In the genomic region with DNA sequence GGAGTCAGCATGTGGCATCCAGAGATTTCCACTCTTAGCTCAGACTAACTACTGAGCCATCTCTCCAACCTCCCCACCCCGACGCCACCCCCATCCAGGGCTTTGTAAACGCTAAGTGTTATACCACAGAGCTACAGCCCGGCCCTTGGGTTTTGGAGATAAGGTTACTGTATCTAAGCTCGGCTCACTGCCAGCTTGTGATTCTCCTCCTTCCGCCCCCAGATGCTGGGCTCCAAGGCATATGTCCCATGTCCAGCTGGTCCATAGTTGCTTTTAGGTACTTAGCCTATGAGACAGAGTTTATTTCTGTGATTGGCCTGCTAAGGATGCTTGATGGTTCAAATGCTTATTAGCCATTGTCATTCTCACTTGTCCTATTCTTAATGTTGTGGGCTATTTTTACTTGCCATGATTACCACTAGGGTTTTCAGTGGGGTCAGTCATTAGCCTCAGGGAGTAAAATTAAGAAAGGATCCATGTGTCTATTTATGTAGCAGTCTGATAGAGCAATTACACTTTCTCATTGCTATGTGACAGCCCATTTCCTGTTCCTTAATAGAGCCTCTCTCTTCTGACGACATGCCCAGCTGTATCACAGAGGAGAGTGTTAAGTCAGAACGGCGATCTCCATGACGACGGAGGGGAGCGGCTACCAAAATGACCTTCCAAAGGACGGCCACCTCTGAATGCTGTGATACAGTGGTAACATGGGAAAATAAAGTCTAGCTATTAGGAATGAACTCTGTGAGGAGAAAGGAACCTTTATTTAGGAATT, we compare ENCODE assay signal across 9 mouse cellular contexts. TPM values are rescaled to one million over a fixed set of nuclear protein-coding genes. Genes with fewer than 3 reads are reported as not detected.
DNase-seq lines count a peak whose midpoint lies in the region; ATAC-seq and TF ChIP-seq lines count a peak whose summit lies in the region.
"Had no signal": no experiment of that assay in that cellular context is flagged by ENCODE, and none has a peak within 500 bp of the region (broad histone marks: within the 10 kb centered on the region; RNA-seq: fewer than 3 reads in every experiment).

No protein-coding gene starts in this region.

- H3K4me2 ChIP-seq in lung, postnatal 0 days (replicated peaks; ENCODE audit: low read depth, low read length), result no peak overlapping the region
- no peak overlapping the region for H3K4me2 ChIP-seq in kidney, postnatal 0 days (ENCODE audit: low read length)
- H3K4me2 ChIP-seq in stomach, embryonic 15.5 days, result no peak overlapping the region
- H3K4me2 ChIP-seq: limb, embryonic 15.5 days had no signal

- TF ChIP-seq EP300 in lung, postnatal 0 days (IDR thresholded peaks at IDR 0.05), result no peak

- H3K27me3 ChIP-seq in lung, postnatal 0 days (replicated peaks; ENCODE audit: insufficient read depth, low read length), result no peaks in the 10 kb centered on the region
- no peaks in the 10 kb centered on the region for H3K27me3 ChIP-seq in kidney, postnatal 0 days (ENCODE audit: insufficient read depth, low read length)
- no peaks in the 10 kb centered on the region for H3K27me3 ChIP-seq in stomach, embryonic 15.5 days (replicated peaks)
- H3K27me3 ChIP-seq: limb, embryonic 15.5 days had no signal

- ATAC-seq in lung, postnatal 0 days, result peak; percentile 81
- peak; percentile 38 for ATAC-seq in kidney, postnatal 0 days (replicated peaks; ENCODE audit: low FRiP score, low read depth)
- peak; percentile 51; the same call in 1 of the 2 replicates for ATAC-seq in stomach, embryonic 15.5 days (ENCODE audit: insufficient read depth, low FRiP score, low read depth)

- 30% methylated on average over 13 of the region's 13 CpGs for WGBS in lung, postnatal 0 days
- WGBS in kidney, postnatal 0 days, result 31% methylated on average over 13 of the region's 13 CpGs
- 36% methylated on average over 13 of the region's 13 CpGs for WGBS in stomach, embryonic 15.5 days

- no peaks in the 10 kb centered on the region; the same call in 1 of the 2 replicates for H3K4me1 ChIP-seq in lung, postnatal 0 days (ENCODE audit: insufficient read depth, low read depth, low read length)
- 0 out of 2 replicates have a peak, but pooled peaks cover 2% of the 10 kb centered on the region for H3K4me1 ChIP-seq in embryonic fibroblast, embryonic 13.5 days (ENCODE audit: control insufficient read depth, insufficient read depth, low read length)
- H3K4me1 ChIP-seq in kidney, postnatal 0 days (replicated peaks; ENCODE audit: insufficient read depth, low read length), result 0 out of 2 replicates have a peak, but pooled peaks cover 3% of the 10 kb centered on the region
- H3K4me1 ChIP-seq in stomach, embryonic 15.5 days, result no peaks in the 10 kb centered on the region; the same call in 1 of the 2 replicates

- no peaks in the 10 kb centered on the region for H3K9me3 ChIP-seq in lung, postnatal 0 days (ENCODE audit: low read length)
- no peaks in the 10 kb centered on the region for H3K9me3 ChIP-seq in kidney, postnatal 0 days (replicated peaks; ENCODE audit: low read length)
- no peaks in the 10 kb centered on the region for H3K9me3 ChIP-seq in stomach, embryonic 15.5 days
- H3K9me3 ChIP-seq: limb, embryonic 15.5 days had no signal

- no peak for TF ChIP-seq CTCF in lung, postnatal 0 days (IDR thresholded peaks at IDR 0.05)
- TF ChIP-seq CTCF in embryonic fibroblast, embryonic 13.5 days (IDR thresholded peaks at IDR 0.05; ENCODE audit: borderline replicate concordance, insufficient read depth, low read length), result no peak
- TF ChIP-seq CTCF in kidney, postnatal 0 days (IDR thresholded peaks at IDR 0.05; ENCODE audit: low read depth), result 0 out of 2 replicates have a peak, but pooled peaks have one; percentile 7

- no peak for TF ChIP-seq POLR2A in embryonic fibroblast, embryonic 13.5 days (IDR thresholded peaks at IDR 0.05; ENCODE audit: low read depth, low read length)

- H3K36me3 ChIP-seq in lung, postnatal 0 days (ENCODE audit: insufficient read depth, low read length), result no peaks in the 10 kb centered on the region
- H3K36me3 ChIP-seq in kidney, postnatal 0 days (ENCODE audit: insufficient read depth, low read length), result no peaks in the 10 kb centered on the region
- H3K36me3 ChIP-seq in stomach, embryonic 15.5 days, result no peaks in the 10 kb centered on the region
- H3K36me3 ChIP-seq: limb, embryonic 15.5 days had no signal

- H3K4me3 ChIP-seq in lung, postnatal 0 days (ENCODE audit: low read depth, low read length), result no peak overlapping the region
- no peak overlapping the region for H3K4me3 ChIP-seq in embryonic fibroblast, embryonic 13.5 days (ENCODE audit: insufficient read depth, low read length)
- H3K4me3 ChIP-seq in kidney, postnatal 0 days (replicated peaks; ENCODE audit: low read depth, low read length), result no peak overlapping the region
- H3K4me3 ChIP-seq in stomach, embryonic 15.5 days (replicated peaks), result no peak overlapping the region
- H3K4me3 ChIP-seq: limb, embryonic 15.5 days had no signal

- no peak overlapping the region for H3K27ac ChIP-seq in lung, postnatal 0 days (ENCODE audit: low read length)
- 0 out of 2 replicates have a peak overlapping the region, but pooled peaks have one; percentile 10 for H3K27ac ChIP-seq in embryonic fibroblast, embryonic 13.5 days (ENCODE audit: insufficient read depth, low read length)
- no peak overlapping the region for H3K27ac ChIP-seq in kidney, postnatal 0 days
- no peak overlapping the region for H3K27ac ChIP-seq in stomach, embryonic 15.5 days
- H3K27ac ChIP-seq: limb, embryonic 15.5 days had no signal

- H3K9ac ChIP-seq in lung, postnatal 0 days (replicated peaks; ENCODE audit: low read depth), result no peak overlapping the region
- no peak overlapping the region for H3K9ac ChIP-seq in kidney, postnatal 0 days (ENCODE audit: low read depth, low read length)
- no peak overlapping the region for H3K9ac ChIP-seq in stomach, embryonic 15.5 days
- H3K9ac ChIP-seq: limb, embryonic 15.5 days had no signal

- peak; percentile 55 for DNase-seq in lung, postnatal 0 days (ENCODE audit: low spot score)
- DNase-seq in lung, postnatal 25 days (ENCODE audit: low spot score), result no peak
- DNase-seq in kidney, postnatal 0 days (ENCODE audit: low spot score), result peak; percentile 71
- no peak for DNase-seq in MN1 (ENCODE audit: low spot score)
- DNase-seq in retina, embryonic 14.5 days (ENCODE audit: low spot score), result no peak
- no peak for DNase-seq in left cerebral cortex, adult 8-10 months (ENCODE audit: low spot score in 2 of 2)

RNA-seq across cellular contexts. Expression of a gene that starts 5.8 kb away (rescaled TPM):
- polyA plus RNA-seq in lung, postnatal 0 days (2015; fragmentation: Nextera tagmentation; extraction: Ambion mirVana), result 141 and 159 TPM in 2 replicates
- 356 and 432 TPM in 2 replicates for polyA plus RNA-seq in embryonic fibroblast, embryonic 13.5 days (2011; ENCODE audit: insufficient read length, low read depth, missing spikeins)
- polyA plus RNA-seq in kidney, postnatal 0 days (2015; fragmentation: Nextera tagmentation; extraction: Ambion mirVana), result 315 and 339 TPM in 2 replicates
- 389 and 416 TPM in 2 replicates for polyA plus RNA-seq in stomach, embryonic 15.5 days (2015; fragmentation: Nextera tagmentation; extraction: Ambion mirVana)
- total RNA-seq in left cerebral cortex, adult 8-10 months (2022), result 100 to 1,000 TPM; 167 to 182 (median 176) TPM

RNA-seq across cellular contexts. Expression of a gene that starts 47.0 kb away (rescaled TPM):
- 41.0 and 43.5 TPM in 2 replicates for polyA plus RNA-seq in lung, postnatal 0 days (2015; fragmentation: Nextera tagmentation; extraction: Ambion mirVana)
- polyA plus RNA-seq in embryonic fibroblast, embryonic 13.5 days (2011; ENCODE audit: insufficient read length, low read depth, missing spikeins), result 86.8 and 88.6 TPM in 2 replicates
- 47.2 and 54.1 TPM in 2 replicates for polyA plus RNA-seq in kidney, postnatal 0 days (2015; fragmentation: Nextera tagmentation; extraction: Ambion mirVana)
- 41.7 and 42.2 TPM in 2 replicates for polyA plus RNA-seq in stomach, embryonic 15.5 days (2015; fragmentation: Nextera tagmentation; extraction: Ambion mirVana)
- total RNA-seq in left cerebral cortex, adult 8-10 months (2022), result 10 to 100 TPM; 36.6 to 44.3 (median 43.5) TPM

RNA-seq across cellular contexts. Expression of a gene that starts 51.6 kb away (rescaled TPM):
- polyA plus RNA-seq in lung, postnatal 0 days (2015; fragmentation: Nextera tagmentation; extraction: Ambion mirVana), result 0.37 and 0.38 TPM in 2 replicates
- polyA plus RNA-seq in embryonic fibroblast, embryonic 13.5 days (2011; ENCODE audit: insufficient read length, low read depth, missing spikeins), result 12.5 and 13.5 TPM in 2 replicates
- polyA plus RNA-seq in kidney, postnatal 0 days (2015; fragmentation: Nextera tagmentation; extraction: Ambion mirVana), result 2.1 and 2.7 TPM in 2 replicates
- 0.73 and 0.94 TPM in 2 replicates for polyA plus RNA-seq in stomach, embryonic 15.5 days (2015; fragmentation: Nextera tagmentation; extraction: Ambion mirVana)
- under 1 TPM in 3 of 4 experiments, not detected in 1; 0.46 to 0.59 (median 0.53) TPM for total RNA-seq in left cerebral cortex, adult 8-10 months (2022)

Comparison
In these comparisons a context has a peak if more than half of its experiments do, and no peak if none do; other contexts are left out.
1. DNase-seq: peak in lung, postnatal 0 days (single experiment) and kidney, postnatal 0 days (single experiment); none in lung, postnatal 25 days (single experiment), MN1 (single experiment), retina, embryonic 14.5 days (single experiment) and left cerebral cortex, adult 8-10 months (0 of 2).
2. Peak in every context shown above with its lines, with median percentiles within 50 percentile points of each other: ATAC-seq.